Mouse (Mus musculus): Measurements from ENCODE around the gene Ints2. TPM values are rescaled to one million over a fixed set of nuclear protein-coding genes. Genes with fewer than 3 reads are reported as not detected.
A peak's percentile ranks its signal among the peaks of the same experiment; 100 is the strongest.
"Not testable (repeated sequence)": the region's sequence is repeated elsewhere in the genome, so short reads cannot be mapped to it uniquely, and the experiment has no call there.

The Ints2 gene
- polyA plus RNA-seq (2014; fragmentation: Nextera tagmentation; extraction: Ambion mirVana), result 48.4 and 54.7 TPM in 2 replicates

DNA sequence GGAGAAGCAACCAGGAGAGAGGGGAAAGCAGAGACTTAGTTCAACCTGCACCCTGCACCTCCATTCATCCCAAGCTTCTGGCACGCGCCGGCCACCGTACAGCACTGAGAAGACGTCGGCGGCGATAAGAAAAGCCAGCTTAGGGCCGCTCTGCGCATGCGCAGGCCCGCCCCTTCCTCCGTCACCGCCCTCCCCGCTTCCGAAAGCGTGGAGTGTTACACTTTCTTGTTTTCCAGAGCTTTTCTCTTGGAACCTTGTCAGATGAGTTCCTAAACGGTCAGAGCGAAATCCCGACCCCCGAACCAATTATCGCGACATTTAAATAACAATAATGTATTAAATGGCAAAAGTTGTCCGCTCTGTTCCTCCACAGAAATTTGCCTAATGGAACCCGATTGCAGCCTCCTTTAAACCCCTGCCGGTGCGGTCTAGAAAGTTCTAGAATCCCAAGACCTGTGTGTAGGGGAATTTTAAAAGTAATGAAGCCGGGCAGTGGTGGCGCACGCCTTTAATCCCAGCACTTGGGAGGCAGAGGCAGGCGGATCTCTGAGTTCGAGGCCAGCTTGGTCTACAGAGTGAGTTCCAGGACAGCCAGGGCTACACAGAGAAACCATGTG, at the start of gene Ints2:
TSS of gene Ints2 (minus strand) at position 116 of the 617 bp plus-strand sequence.
- peak within 1 kb of the TSS; percentile 32; the same call in 1 of the 2 replicates for H3K27ac ChIP-seq (ENCODE audit: low read depth, low read length)
- peak within 1 kb of the TSS; percentile 70 for H3K4me3 ChIP-seq (ENCODE audit: low read depth, low read length)
- no peaks in the 10 kb centered on the region for H3K36me3 ChIP-seq (ENCODE audit: control insufficient read depth, insufficient read depth, low read length)
- H3K9ac ChIP-seq (ENCODE audit: low read length), result peak within 1 kb of the TSS; percentile 92
- ATAC-seq (ENCODE audit: low FRiP score), result peak; percentile 89
- WGBS, result 9% methylated on average over 32 of the region's 32 CpGs
- no peaks in the 10 kb centered on the region for H3K9me3 ChIP-seq (ENCODE audit: control insufficient read depth, low read length)
- no peaks in the 10 kb centered on the region for H3K27me3 ChIP-seq (ENCODE audit: control insufficient read depth, insufficient read depth, low read length)
- DNase-seq (ENCODE audit: low spot score, missing footprints), result peak; percentile 100
- H3K4me1 ChIP-seq (ENCODE audit: control insufficient read depth, insufficient read depth, low read length), result peaks cover 9% of the 10 kb centered on the region
- H3K4me2 ChIP-seq, result peak within 1 kb of the TSS; percentile 61

DNA sequence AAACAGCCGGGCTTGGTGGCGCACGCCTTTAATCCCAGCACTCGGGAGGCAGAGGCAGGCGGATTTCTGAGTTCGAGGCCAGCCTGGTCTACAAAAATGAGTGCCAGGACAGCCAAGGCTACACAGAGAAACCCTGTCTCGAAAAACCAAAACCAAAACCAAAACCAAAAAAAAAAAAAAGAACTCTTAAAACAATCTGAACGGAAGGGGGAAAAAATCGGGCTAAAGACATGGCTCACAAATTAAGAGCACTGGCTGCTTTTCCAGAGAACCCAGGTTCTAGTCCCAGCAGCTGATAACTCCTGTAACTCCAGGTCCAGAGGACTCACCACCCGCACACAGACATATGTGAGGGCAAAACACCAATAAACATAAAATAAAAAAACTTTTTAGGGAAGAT, 34.8 kb upstream of the Ints2 start:
- not testable (repeated sequence) for H3K4me2 ChIP-seq; ATAC-seq (ENCODE audit: low FRiP score); DNase-seq (ENCODE audit: low spot score, missing footprints); H3K27ac ChIP-seq (ENCODE audit: low read depth, low read length); H3K9ac ChIP-seq (ENCODE audit: low read length); H3K4me1 ChIP-seq (ENCODE audit: control insufficient read depth, insufficient read depth, low read length); H3K36me3 ChIP-seq (ENCODE audit: control insufficient read depth, insufficient read depth, low read length); H3K9me3 ChIP-seq (ENCODE audit: control insufficient read depth, low read length); H3K27me3 ChIP-seq (ENCODE audit: control insufficient read depth, insufficient read depth, low read length); H3K4me3 ChIP-seq (ENCODE audit: low read depth, low read length)
- 91% methylated on average over 10 of the region's 10 CpGs for WGBS

DNA sequence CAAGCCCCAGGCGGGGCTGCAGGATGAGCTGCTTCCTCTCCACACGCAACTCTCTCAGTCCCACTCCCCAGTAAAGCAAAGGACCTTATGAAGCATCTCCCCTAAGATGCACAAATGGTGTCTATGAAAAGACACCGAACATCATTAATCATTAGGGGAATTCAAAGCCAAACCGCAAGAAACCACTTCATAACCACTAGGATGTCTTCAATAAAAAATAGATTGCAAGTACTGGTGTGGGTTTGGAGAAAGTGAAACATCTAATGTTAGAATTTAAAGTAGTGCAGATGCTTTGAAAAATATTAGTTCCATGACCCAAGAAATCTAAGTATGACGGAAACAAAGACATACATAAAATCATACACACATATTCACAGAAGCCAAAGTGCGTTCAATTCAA, 34.3 kb upstream of the Ints2 start:
- ATAC-seq (ENCODE audit: low FRiP score), result no peak
- Histone ChIP-seq H3K9ac (ENCODE audit: low read length) (no peak overlapping the region), H3K36me3 (ENCODE audit: control insufficient read depth, insufficient read depth, low read length) (peaks cover 3% of the 10 kb centered on the region; the same call in 1 of the 2 replicates)

GRCm38 (mm10) chr11:86285729-86286128, 28.4 kb upstream of the Ints2 start:
- Histone ChIP-seq H3K9me3 (ENCODE audit: control insufficient read depth, low read length) (no peaks in the 10 kb centered on the region), H3K27ac (ENCODE audit: low read depth, low read length) (no peak overlapping the region), H3K36me3 (ENCODE audit: control insufficient read depth, insufficient read depth, low read length) (peaks cover 9% of the 10 kb centered on the region; the same call in 1 of the 2 replicates), H3K9ac (ENCODE audit: low read length) (no peak overlapping the region), H3K4me2 (no peak overlapping the region), H3K4me3 (ENCODE audit: low read depth, low read length) (no peak overlapping the region), H3K4me1 (ENCODE audit: control insufficient read depth, insufficient read depth, low read length) (no peaks in the 10 kb centered on the region), H3K27me3 (ENCODE audit: control insufficient read depth, insufficient read depth, low read length) (no peaks in the 10 kb centered on the region)
- no peak for ATAC-seq (ENCODE audit: low FRiP score)
- DNase-seq (ENCODE audit: low spot score, missing footprints), result no peak
- WGBS, result 96% methylated on average over 8 of the region's 8 CpGs

More for the DNA sequence above, 34.3 kb upstream of the Ints2 start:
- Histone ChIP-seq H3K4me1 (ENCODE audit: control insufficient read depth, insufficient read depth, low read length) (no peaks in the 10 kb centered on the region), H3K9me3 (ENCODE audit: control insufficient read depth, low read length) (no peaks in the 10 kb centered on the region), H3K27ac (ENCODE audit: low read depth, low read length) (no peak overlapping the region), H3K4me3 (ENCODE audit: low read depth, low read length) (no peak overlapping the region), H3K4me2 (no peak overlapping the region), H3K27me3 (ENCODE audit: control insufficient read depth, insufficient read depth, low read length) (no peaks in the 10 kb centered on the region)
- WGBS, result 96% methylated on average over 6 of the region's 6 CpGs
- no peak for DNase-seq (ENCODE audit: low spot score, missing footprints)

DNA sequence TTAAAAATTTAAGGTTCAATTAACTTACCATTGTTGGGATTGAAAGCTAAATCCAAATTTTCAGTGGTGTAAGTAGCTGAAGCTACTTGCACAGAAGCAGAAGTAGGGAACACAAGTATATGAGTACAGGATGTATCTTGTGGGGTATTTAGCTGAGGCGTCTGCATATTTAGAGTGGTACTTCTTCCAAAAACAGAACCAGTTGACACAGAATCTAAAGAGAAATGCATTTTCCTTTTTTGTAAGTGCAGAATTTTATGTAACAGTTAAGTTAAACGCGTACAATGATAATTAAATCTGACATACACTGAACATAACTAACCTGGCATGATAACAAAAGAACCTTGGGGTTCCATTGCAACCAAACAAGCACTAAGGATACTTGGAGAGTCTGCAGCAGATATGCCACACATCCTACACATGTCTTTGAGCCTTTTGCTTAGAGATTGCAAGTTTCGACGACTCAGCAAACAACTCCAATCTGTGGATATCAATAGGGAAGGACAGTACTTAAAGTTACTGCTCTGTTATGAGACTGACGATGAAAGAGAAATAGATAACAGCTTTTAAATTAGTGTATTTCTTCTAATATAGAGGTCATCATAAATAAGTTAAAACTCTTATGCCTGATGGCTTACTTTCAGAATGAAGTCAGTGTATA, 21.2 kb upstream of the Ints2 start:
- H3K36me3 ChIP-seq (ENCODE audit: control insufficient read depth, insufficient read depth, low read length), result no peaks in the 10 kb centered on the region; the same call in 1 of the 2 replicates
- no peak overlapping the region for H3K4me2 ChIP-seq
- no peak for ATAC-seq (ENCODE audit: low FRiP score)
- DNase-seq (ENCODE audit: low spot score, missing footprints), result no peak
- 97% methylated on average over 6 of the region's 6 CpGs for WGBS
- no peak overlapping the region for H3K4me3 ChIP-seq (ENCODE audit: low read depth, low read length)
- H3K27me3 ChIP-seq (ENCODE audit: control insufficient read depth, insufficient read depth, low read length), result no peaks in the 10 kb centered on the region
- H3K9me3 ChIP-seq (ENCODE audit: control insufficient read depth, low read length), result no peaks in the 10 kb centered on the region
- no peaks in the 10 kb centered on the region for H3K4me1 ChIP-seq (ENCODE audit: control insufficient read depth, insufficient read depth, low read length)
- no peak overlapping the region for H3K9ac ChIP-seq (ENCODE audit: low read length)
- H3K27ac ChIP-seq (ENCODE audit: low read depth, low read length), result no peak overlapping the region

DNA sequence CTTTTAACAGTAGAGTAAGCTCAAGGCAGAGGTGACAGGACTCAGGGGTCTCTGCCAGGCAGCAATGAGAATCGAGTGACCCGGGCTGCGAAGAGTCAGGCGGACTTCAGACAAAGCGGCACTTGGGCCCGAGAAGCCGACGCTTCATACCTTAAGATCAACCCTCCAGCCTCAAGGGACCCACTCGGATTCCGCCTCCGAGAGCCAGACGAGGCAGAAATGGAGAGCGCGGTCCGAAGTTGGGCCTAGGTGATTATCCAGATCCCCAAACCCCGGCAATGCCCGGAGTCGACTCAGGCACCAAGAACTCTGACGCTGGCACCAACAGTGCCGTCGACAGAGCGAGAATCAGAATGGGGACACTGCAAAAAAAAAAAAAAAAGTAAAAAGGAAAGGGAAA, 321 bp downstream of the Ints2 start:
- Histone ChIP-seq H3K9me3 (ENCODE audit: control insufficient read depth, low read length) (no peaks in the 10 kb centered on the region), H3K4me1 (ENCODE audit: control insufficient read depth, insufficient read depth, low read length) (peaks cover 9% of the 10 kb centered on the region), H3K4me3 (ENCODE audit: low read depth, low read length) (peak overlapping the region; percentile 70), H3K27me3 (ENCODE audit: control insufficient read depth, insufficient read depth, low read length) (no peaks in the 10 kb centered on the region), H3K36me3 (ENCODE audit: control insufficient read depth, insufficient read depth, low read length) (peaks cover 1% of the 10 kb centered on the region; the same call in 1 of the 2 replicates), H3K4me2 (peak overlapping the region; percentile 61), H3K9ac (ENCODE audit: low read length) (peak overlapping the region; percentile 92), H3K27ac (ENCODE audit: low read depth, low read length) (peak overlapping the region; percentile 32; the same call in 1 of the 2 replicates)
- peak; percentile 58 for ATAC-seq (ENCODE audit: low FRiP score)
- under 1% methylated on average over 22 of the region's 22 CpGs for whole genome bisulfite sequencing
- peak; percentile 96 for DNase-seq (ENCODE audit: low spot score, missing footprints)

DNA sequence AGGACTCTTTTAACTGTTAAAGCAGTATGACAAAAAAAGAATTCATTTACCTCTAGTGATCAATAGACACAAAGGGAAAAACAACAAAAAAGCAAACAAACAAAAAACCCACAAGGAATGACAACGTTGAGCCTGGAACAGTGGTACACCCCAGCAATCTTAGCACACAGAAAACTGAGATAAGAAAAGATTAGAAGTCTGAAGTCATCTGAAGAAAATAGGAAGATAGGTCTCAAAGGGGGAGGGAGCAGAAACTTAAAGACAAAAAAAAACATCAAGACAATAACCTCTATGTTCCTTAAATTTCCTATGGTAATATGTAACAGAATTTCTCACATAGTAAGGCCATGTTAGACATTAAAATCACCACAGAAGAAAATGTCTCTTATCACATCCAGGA, 4.0 kb downstream of the Ints2 start:
- no peaks in the 10 kb centered on the region for H3K9me3 ChIP-seq (ENCODE audit: control insufficient read depth, low read length)

DNA sequence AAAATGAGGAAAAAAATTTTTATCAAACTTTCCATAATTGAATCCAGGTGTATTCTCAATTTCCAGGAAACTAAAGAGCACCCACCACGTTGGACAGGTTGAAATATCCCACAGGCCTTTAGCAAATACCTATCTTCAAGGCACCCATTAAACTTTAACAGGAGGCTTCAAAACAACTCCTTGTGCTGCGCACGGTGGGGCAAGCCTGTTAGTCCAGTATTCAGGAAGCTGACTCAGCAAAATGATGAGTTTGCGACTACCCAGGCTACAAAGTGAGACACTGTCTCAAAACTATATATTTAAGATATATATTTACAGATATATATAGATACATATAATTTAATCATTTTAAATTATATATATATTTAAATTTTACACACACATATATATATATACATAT, 24.9 kb downstream of the Ints2 start:
- ATAC-seq (ENCODE audit: low FRiP score) (no peak), DNase-seq (ENCODE audit: low spot score, missing footprints) (no peak)
- WGBS, result 87% methylated on average over 4 of the region's 4 CpGs
- Histone ChIP-seq H3K27me3 (ENCODE audit: control insufficient read depth, insufficient read depth, low read length) (no peaks in the 10 kb centered on the region), H3K4me2 (no peak overlapping the region), H3K9ac (ENCODE audit: low read length) (no peak overlapping the region), H3K36me3 (ENCODE audit: control insufficient read depth, insufficient read depth, low read length) (peaks cover 7% of the 10 kb centered on the region; the same call in 1 of the 2 replicates), H3K4me3 (ENCODE audit: low read depth, low read length) (no peak overlapping the region), H3K27ac (ENCODE audit: low read depth, low read length) (no peak overlapping the region), H3K9me3 (ENCODE audit: control insufficient read depth, low read length) (no peaks in the 10 kb centered on the region), H3K4me1 (ENCODE audit: control insufficient read depth, insufficient read depth, low read length) (no peaks in the 10 kb centered on the region)

More for the DNA sequence above, 4.0 kb downstream of the Ints2 start:
- no peak for DNase-seq (ENCODE audit: low spot score, missing footprints)
- no peak overlapping the region for H3K4me2 ChIP-seq
- ATAC-seq (ENCODE audit: low FRiP score), result no peak
- peaks cover 8% of the 10 kb centered on the region for H3K36me3 ChIP-seq (ENCODE audit: control insufficient read depth, insufficient read depth, low read length)
- no peak overlapping the region for H3K4me3 ChIP-seq (ENCODE audit: low read depth, low read length)
- no peaks in the 10 kb centered on the region for H3K27me3 ChIP-seq (ENCODE audit: control insufficient read depth, insufficient read depth, low read length)
- 89% methylated on average over 1 of the region's 1 CpGs for WGBS
- H3K27ac ChIP-seq (ENCODE audit: low read depth, low read length), result no peak overlapping the region
- H3K9ac ChIP-seq (ENCODE audit: low read length), result no peak overlapping the region
- peaks cover 9% of the 10 kb centered on the region for H3K4me1 ChIP-seq (ENCODE audit: control insufficient read depth, insufficient read depth, low read length)

- H3K27ac ChIP-seq (ENCODE audit: low read depth, low read length), result no peak overlapping the region
- H3K4me3 ChIP-seq (ENCODE audit: low read depth, low read length), result no peak overlapping the region
- DNase-seq (ENCODE audit: low spot score, missing footprints) (no peak), ATAC-seq (ENCODE audit: low FRiP score) (no peak)
- no peaks in the 10 kb centered on the region for H3K4me1 ChIP-seq (ENCODE audit: control insufficient read depth, insufficient read depth, low read length)
- H3K9me3 ChIP-seq (ENCODE audit: control insufficient read depth, low read length), result no peaks in the 10 kb centered on the region
- H3K36me3 ChIP-seq (ENCODE audit: control insufficient read depth, insufficient read depth, low read length), result peaks cover 9% of the 10 kb centered on the region; the same call in 1 of the 2 replicates
- H3K4me2 ChIP-seq, result no peak overlapping the region
- no peak overlapping the region for H3K9ac ChIP-seq (ENCODE audit: low read length)
- H3K27me3 ChIP-seq (ENCODE audit: control insufficient read depth, insufficient read depth, low read length), result no peaks in the 10 kb centered on the region
- 96% methylated on average over 13 of the region's 13 CpGs for WGBS
Observed at GRCm38 (mm10) chr11:86231781-86232350, 25.5 kb downstream of the Ints2 start.
